Mouse (Mus musculus): ENCODE measurements around the gene Ebpl.
"Not testable (repeated sequence)": the region's sequence is repeated elsewhere in the genome, so short reads cannot be mapped to it uniquely, and the experiment has no call there.

Ebpl gene

GRCm38 (mm10) chr14:61327618-61328450 is 32.4 kb downstream of the Ebpl start:
- DNase-seq (ENCODE audit: low spot score), result peak; percentile 26

- not testable (repeated sequence) for DNase-seq (ENCODE audit: low spot score)
Observed at GRCm38 (mm10) chr14:61327007-61327406, 33.2 kb downstream of the Ebpl start.

DNA sequence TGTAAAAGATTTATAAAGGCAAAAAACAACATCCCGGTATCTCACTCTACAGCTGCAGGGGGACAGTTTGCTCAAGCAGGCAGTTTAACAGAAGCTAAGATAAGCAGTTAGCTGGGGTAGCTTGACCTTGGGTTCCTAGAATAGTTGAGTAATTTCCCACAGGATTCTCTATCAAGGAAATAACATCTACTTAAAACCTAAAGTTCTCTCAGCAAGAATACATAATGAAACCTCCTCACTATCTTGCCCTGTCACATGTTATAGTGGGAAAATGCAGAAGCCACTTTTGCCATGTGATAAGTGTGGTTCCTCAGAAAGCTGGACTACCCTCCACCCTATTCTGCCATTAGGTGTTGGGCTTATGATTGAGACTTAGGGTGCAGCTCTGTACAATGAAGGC is 37.5 kb downstream of the Ebpl start:
- no peak for DNase-seq (ENCODE audit: low spot score)

DNA sequence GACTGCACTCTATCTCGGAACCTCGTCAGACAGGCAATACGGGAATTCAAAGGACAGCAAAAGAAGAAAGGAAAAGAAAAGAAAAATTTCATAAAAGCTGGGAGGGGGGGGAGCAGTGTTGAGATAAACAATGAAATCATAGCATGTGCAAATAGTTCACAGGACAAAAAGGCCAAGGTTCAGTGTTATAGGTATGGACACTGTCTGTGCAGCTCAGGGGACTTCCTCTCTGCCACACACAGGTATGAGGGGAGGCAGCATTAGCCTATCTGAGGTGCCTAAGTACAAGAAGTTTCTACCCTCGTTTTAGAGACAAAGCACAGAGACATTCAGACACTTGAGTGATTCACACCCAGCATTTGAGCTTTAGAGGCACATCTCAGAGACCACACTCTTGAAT is 39.0 kb downstream of the Ebpl start:
- no peak for DNase-seq (ENCODE audit: low spot score)

DNA sequence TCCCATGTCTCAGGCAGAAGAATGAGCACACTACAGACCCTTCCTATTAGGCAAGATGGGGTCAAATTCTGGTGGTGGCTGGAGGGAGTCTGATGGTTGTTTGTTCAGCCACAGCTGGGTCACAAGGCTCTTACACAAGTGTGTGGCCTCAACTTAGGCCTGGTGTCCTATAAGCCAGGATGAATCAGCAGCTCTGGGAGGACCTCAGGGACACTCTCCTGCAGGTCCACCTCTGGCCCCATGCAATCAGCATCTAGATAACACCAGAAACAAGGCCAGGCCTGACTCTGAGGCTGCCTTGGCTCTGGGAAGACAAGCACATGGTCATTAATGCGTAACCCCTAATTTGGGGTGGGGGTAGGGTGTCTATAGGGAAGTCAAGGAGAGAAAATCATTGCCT is 39.5 kb downstream of the Ebpl start:
- DNase-seq (ENCODE audit: low spot score), result peak; percentile 40

DNA sequence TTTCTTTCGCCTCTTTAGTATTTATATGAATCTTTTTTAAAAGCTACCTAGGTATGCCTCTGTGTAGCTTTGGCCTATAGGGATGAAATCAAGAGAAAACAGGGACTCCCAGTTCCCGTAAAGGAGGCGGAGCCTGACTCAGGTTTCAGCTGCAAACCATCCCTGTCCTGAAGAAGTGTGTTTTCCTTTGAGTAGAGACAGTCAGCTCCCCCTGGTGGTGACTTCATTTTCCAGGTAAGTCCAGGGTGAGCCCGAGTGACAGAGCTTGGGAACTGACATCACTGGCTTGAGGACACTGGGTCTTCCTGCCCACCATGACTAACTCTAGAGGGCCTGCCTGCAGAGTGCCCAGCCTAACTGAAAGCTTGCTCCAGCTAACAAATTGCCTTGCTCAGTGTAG is 43.4 kb downstream of the Ebpl start:
- DNase-seq (ENCODE audit: low spot score), result no peak

- no peak for DNase-seq (ENCODE audit: low spot score)
Observed at GRCm38 (mm10) chr14:61310963-61311362, 49.3 kb downstream of the Ebpl start.

- DNase-seq (ENCODE audit: low spot score), result no peak
Observed at GRCm38 (mm10) chr14:61310036-61310772, 50.0 kb downstream of the Ebpl start.

GRCm38 (mm10) chr14:61309593-61309992 is 50.6 kb downstream of the Ebpl start, which contains the start of gene Arl11:
Gene Arl11 (plus strand): TSS chr14:61309753.
- no peak for DNase-seq (ENCODE audit: low spot score)

GRCm38 (mm10) chr14:61303969-61304609 is 56.1 kb downstream of the Ebpl start:
- DNase-seq (ENCODE audit: low spot score), result no peak

DNA sequence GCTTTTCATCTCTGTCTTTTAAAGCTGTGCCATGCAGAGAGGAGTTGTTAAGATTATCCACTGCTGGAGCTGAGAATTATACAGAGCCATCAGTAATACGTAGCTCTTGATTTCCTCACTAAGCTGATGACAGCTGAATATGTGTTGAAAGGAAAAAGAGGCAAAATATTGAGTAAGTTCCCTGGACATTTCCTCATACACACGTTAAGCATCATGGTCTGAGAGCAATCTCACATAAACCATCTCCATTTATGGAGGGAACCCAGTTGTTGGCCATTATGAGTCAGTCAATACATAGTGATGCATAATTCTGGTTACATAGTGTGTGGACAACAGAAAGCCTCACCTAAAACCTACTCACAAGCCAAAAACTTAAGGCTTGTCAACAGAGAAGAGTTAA is 57.8 kb downstream of the Ebpl start:
- DNase-seq (ENCODE audit: low spot score), result no peak

DNA sequence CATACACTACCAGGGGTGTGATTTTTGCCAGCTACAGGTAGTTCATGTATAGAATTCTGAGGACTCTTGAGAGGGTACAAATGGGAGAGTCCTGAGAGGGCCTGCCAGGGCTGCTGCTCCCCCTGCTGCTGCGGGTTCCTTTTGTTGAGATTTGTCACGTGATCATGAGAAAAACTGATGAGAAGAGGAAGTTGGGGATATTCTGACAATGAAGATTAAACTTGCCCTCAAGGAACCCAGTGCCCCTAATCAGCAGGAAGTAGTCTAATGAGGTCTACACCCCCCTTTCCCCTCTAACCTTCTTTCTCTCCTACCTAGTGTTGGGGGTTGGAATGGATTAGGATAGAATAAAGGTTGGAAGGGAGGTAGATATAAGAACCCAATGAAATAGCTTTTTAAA is 58.9 kb downstream of the Ebpl start:
- no peak for DNase-seq (ENCODE audit: low spot score)

GRCm38 (mm10) chr14:61299810-61300209 is 60.4 kb downstream of the Ebpl start:
- DNase-seq (ENCODE audit: low spot score), result no peak

DNA sequence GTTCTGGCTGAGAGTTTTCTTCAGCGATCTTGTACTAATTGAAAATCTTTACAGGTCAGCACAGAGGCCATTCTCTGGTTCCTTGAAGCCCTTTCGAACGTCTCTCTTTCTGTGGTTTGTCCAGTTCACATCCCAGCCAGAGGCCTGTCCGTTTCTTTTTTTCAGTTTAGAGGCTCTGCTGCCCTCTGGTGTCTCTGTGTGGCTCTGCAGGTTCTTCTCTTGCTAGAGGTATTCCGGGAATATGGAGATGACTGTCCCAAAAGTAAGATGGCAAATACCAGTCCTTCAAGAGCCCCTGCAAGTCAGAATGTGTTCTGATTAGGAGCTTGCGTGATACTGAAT is 65.5 kb downstream of the Ebpl start:
- no peak for DNase-seq (ENCODE audit: low spot score)

DNA sequence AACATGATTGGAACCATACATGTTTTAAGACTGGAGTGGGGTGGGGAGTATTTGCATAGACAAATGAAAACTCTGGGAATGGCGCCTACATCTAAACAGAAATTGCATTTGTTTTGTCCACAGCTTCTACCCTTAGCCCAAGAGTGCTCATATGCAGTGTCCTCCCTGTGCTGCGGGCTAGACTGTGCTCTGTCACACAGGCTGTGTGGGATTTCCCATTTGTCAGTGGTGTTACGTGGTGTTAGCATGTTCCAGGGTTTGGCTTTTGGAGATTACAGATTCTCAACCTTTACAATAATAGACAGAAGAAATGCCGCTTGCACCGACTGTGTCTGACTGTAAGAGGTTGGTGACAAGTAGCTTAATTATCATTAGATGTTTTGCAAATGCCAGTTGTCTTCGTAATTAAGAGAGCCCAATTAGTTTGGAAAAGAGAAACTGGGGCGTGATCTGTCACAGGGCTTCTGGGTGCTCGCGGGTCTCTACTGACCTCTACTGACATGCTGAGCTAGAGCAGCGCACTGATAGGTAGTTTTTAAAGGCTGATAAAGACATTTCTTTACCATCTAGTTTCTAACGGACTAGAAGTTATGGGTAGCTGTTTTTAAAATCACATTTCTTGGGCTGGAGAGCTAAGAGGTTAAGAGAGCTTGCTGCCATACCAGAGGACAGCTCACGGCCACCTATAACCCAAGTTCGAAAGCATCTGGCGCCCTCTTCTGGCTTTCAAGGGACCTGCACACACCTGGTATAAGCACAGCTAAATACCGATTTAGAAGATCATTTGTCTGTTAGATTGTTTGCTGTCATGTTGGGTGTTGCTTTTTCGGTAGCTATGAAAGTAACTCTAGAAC is 66.1 kb downstream of the Ebpl start:
- no peak for DNase-seq (ENCODE audit: low spot score)

GRCm38 (mm10) chr14:61290664-61291063 is 69.6 kb downstream of the Ebpl start:
- DNase-seq (ENCODE audit: low spot score), result peak; percentile 24

DNA sequence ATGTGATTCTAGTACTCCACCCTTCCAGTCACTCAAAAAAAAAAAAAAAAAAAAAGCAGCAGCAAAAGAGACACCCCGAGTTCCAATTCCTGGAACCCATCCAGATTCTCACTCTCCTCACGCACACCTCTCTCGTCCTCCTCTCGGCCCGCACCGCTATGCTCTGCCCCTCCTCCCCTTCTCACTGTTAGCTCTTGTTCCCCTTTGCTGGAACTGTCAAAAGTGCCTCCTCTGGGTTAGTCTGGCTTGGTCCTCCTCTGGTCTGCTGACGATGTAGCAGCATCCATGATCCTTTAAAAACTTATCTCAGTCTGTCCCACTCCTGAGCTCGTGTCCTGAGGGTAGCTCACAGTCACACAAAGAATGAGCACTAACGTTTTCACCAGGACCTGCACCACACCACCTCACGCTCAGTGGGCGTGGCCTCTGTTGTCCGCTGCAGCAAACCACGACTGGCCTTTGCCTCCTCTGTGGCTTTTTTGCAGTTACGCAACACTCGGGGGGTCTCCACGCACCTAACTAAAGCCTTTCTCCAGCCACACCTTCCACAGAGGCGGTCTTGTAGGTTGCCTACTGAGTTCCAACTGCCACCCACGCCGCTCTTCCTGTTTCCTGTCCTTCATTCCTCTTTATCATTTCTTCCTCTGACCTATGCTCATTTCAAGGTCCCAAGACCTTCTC is 71.5 kb downstream of the Ebpl start:
- no peak for DNase-seq (ENCODE audit: low spot score)

All from ovary, adult 18-20 months (tissue).